Mouse (Mus musculus) cerebellum, adult 9-11 months (tissue): ENCODE data around the gene Jup.
"Not testable (repeated sequence)": the region's sequence is repeated elsewhere in the genome, so short reads cannot be mapped to it uniquely, and the experiment has no call there.

Experiments
- DNase-seq: peaks from one replicate; pipeline ENCODE4 v3.0.0; 2022

Jup gene

DNA sequence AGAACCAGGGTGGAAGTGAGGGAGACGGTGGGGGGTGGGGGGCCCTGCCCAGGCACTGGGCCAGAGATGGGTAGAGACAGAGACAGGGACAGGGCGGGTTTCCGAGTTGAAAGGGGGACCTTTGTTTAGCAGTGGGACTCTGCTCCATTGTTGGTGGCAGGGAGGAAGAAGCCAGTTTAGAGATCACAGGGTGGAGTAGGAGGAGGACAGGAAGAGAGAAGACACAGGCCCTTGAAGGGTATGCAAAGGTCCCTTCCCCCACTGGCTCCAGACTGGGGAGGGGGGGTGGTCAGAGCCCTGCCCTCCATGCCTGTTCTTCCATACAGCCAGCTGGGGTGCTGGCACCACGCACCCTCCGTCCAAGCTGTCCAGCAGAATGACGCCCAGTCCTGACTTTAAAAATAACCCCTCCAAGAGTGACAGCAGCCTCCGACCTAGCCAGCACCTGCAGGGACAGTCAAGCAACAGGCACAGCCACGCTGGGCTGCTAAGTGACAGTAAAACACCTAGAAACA is 7.6 kb downstream of the Jup start:
- DNase-seq = peak; percentile 94

DNA sequence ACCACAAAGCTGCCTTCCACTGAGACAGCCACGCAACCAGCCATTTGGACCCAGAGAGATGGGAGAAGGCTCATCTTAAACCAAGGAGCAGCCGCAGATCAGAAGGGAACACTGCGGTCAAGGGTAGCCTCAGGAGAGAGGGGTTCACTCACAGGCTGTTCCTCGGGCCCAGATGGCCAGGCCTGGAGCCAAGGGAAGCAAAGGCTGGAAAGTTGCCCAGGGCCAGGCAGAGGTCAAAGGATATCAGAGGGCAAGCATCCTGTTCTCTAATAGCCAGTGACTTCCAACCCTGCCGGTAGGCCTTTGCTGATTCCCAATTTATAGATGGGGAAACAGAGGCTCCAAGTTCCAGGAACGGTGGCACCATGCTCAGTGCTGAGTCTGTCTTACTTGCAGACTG is 9.0 kb downstream of the Jup start:
- DNase-seq = peak; percentile 75

- peak; percentile 45 for DNase-seq
Measured at GRCm38 (mm10) chr11:100387589-100388375, 9.8 kb downstream of the Jup start.

DNA sequence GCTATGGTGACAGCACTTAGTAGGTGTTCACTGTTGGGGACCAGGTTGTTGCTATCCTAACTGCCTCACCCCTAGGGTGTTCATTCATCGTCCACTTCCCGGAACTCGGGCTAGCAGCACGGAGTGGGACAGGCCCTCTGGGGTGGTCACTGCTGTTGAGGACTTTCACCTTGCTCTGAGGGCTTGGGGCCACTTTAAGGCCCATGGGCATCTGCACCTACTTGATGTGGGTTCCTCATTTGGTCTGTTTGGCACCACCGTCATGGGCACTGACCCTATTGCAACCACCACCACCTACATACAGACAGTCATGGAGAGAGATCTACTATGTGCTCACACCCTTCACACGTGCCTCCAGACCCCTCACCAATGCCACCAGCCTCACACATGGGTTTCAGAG is 10.5 kb downstream of the Jup start:
- peak; percentile 28 for DNase-seq

DNA sequence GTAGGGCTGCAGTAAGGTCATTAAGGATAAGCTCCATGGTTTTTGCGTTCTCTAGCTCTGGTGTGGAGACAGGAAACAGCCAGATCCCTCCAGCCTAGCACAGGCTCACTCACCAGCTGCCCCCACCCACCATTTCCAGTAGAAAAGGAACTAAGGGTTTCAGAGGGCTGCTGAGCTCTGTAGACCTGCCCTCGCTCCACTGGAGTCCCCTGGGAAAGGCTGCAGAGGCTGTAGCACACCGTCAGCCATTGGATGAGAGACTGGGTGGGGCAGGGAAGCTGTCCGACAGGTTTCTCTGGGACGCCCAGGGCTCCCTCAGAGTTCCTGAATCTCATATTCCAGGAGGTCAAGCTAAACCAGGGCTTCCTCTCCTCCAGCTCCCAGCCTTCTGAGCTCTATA is 11.0 kb downstream of the Jup start:
- DNase-seq = no peak

DNA sequence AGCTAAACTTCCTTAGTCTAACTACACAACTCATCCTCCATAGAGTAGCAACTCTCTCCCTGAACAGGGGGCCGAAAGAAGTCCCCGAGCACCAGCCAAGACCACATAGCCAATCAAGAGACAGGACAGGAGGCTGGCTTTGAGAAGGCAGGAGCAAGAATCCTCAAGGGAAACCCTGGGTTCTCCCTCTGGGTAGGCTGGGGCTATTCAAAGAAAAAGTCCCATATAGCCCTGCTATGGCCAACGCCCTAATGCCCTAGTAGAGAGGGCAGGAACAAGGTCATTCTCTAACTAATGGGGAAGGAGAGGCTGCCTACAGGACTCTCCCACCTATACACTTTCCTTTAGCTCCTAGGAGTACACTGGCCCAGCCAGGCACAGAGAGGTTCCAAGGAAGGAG is 12.5 kb downstream of the Jup start:
- DNase-seq = no peak

DNA sequence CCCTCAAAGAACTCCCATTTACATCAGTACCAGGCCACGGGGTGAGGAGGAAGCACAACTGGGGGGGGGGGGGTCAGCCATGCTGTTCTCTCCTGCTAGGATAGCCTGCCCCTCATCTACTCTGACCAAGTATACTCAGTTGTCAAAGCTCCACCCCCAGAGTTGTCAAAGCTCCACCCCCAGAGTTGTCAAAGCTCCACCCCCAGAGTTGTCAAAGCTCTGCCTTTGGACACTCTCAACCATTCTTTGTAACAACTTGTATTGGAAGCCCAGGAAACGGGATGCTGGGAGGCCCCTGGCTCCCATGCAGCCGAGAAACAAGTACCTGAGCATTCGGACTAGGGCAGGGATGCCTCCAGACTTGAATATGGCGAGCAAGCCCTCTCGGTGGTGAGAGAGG is 14.9 kb downstream of the Jup start:
- no peak for DNase-seq

DNA sequence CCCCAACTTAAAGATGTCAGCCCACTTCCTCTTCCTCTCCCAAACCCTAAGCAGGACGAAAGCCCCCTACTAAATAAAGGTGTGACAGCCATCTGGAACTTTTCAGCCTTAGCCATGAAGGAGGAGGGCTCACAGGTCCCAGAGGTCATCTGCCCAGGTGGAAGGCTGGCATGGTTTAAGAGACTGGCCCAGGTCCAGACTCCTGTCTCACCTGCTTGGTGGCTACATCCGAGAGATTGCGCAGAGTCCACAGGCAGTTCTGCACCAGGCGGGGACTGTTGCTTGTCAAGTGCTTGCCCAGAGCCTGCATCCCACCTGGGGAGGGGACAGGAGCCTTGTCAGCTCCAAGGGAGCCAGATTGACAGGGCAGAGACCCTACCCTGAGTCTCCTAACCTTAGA is 18.3 kb downstream of the Jup start:
- no peak for DNase-seq

DNA sequence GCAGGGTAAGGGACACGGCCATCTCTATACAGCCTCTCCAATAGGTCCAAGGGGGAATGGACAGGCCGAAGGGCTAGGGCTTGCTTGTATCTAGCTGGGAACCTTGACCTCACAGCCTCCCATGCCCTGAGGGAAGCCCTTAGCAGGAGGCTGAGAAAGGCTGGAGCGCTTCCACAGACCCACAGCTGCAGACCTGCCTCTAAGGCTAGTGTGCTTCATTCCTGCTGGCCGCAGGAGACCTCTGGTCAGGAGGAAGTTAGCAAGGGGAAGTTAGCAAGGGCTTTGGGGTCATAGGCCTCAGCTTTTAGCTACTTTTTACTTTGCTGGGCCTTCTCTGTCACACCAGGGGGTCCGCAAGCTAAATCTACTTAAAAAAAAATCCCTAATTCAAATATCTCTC is 19.1 kb downstream of the Jup start:
- DNase-seq = no peak

- DNase-seq = no peak
Measured at GRCm38 (mm10) chr11:100377989-100378388, 19.6 kb downstream of the Jup start.

DNA sequence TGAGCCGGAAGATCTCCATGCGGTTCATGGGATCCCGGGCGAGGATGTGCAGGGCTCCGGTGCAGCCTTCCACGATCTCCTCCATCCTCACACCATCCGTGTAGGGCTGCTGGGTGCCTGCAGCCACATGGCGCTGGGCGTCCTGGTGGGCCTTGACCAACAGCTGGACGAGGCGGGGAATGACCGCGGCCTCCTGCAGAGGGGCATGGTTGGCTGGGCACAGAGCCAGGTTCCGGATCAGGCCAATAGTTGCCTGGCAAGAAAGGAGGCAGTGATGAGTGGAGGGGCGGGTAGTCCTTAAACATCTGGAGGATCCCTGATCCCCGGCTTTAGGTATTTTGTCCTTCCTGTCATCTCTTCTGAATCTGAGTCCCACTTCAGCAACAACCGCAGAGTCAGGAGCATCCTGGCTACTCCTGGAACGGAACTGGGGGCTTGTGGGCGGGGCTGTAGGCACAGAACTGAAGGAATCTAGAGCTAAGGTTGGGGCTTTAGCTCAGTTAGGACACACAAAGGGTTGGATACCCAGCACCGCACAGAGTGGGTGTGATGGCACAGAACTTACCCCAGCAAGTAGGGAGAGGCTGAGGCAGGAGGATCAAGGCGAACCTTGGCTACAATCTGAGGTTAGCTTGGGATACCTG is 20.7 kb downstream of the Jup start:
- DNase-seq = no peak

DNA sequence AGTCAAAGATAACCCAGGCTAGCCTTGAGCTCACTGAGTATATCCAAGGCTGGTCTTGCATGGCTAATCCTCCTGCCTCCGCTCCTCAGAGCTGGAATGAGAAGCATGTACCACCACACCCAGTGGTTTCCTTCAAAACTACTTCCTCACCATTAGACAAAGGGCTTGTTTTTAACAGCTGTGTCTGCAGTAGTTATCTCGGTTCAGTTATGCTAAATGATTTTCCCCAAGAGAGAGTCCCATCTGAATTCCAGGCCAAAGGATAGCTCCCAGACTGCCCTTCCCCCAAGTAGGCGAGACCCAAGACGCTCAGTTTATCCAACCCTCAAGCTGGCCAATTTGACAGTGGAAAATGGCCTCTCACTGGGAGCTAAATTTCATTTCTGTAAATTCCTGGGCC is 21.6 kb downstream of the Jup start:
- no peak for DNase-seq

- no peak for DNase-seq
Measured at GRCm38 (mm10) chr11:100375127-100375526, 22.4 kb downstream of the Jup start.

DNA sequence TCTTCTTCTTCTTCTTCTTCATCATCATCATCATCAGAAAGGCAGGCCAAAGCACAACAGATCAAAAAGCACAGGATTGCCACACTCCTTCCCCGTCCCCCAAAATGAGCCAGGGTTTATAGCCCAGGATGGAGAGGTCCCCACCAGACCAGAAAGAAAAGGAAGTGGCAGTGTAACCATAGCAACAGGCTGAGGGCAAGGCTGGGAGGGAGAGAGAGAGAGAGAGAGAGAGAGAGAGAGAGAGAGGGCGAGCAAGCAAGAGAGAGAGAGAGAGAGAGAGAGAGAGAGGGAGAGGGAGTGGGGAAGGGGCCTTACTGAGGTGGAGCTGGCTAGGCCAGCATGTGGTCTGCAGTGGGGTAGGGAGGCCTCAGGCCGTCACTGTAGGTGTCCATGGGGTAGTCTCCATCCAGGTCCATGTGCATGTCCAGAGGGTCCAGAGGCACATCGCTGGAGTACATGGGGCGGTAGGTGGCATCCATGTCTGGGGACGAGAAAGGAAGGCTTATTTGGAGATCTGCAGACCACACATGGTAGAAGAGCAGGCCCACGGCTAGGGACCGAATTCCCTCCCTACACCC is 25.5 kb downstream of the Jup start:
- DNase-seq = no peak

GRCm38 (mm10) chr11:100369822-100370221 is 27.7 kb downstream of the Jup start:
- peak; percentile 73 for DNase-seq

DNA sequence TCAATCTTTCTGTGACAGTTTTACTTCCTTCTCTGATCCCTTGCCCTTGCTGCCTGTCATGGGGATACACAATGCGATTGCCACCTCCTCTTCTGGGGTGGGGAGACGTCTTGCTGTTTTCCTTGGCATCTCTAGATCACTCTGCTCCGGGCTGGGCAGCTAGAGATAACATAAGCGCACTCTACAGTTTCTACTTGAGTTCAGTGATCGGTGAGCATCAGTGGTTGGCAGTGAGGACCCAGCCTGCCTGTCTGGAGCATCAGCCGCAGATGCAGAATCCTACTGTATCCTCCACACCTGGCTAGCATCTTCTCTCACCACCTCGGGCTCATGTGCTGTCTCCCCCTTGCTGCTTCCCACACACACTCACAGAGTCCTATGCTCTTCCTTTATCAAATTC is 28.4 kb downstream of the Jup start:
- no peak for DNase-seq

DNA sequence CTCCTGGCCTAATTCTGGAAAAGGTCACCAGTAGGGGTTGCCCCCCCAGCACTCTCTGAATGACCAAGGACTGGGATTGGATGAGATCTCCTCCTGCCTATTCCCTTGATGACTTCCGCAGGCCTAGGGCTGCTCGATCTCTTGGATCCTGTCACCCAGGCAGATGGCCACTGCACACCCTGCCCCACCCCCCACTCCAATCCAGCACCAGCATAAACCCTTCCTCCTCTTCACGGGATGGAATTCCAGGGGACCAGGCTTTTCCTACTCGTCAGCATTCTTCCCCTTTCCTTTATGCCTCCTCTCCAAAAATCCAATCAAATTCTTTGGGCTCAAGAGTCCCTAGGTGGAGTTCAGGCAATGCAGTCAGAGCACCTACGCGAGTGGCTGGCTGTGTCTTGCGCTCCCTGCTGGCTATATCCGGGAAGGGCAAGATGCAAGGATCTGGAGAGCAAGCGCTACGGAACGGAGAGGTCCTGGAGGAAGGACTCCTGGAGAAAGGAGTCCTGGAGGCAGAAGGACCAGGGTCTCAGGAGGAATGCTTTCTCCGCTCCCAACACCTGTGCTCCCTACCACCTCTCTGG is 34.5 kb downstream of the Jup start:
- peak; percentile 84 for DNase-seq

DNA sequence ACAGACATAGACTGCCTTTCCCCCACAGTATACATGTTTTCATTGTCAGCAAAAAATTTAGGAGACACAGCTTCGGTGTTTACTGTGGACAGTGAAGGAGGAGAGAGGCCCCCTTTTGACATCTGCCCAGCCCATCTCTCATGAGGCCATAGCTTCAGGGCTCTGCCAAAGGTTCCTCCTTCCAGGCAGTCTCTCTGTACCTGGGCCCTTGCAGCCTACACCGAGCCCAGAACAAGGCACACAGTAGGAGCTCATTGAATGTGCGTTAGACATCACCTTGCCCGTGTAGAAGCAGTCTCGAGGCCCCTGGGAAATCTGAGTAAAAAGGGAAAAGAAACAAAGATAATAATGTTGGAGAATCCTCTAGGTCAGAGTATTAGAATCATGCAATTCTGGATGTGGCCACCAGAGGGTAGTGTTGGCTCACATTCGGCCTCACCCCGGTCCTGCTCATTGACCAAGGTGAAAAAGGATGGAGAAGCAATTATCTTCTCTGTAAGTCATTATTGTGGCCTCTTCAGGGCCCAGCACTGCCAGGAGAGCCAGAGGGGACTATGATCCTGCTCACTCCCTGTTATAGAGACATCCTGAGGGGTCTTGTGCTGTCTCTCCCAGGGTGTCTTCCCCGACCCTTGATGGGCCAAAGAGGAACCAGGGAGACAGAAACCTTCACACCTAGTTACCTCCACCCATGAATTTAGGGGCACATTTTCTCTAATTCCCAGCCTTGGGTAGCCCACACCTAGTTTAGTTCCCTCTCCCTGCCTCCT is 35.2 kb downstream of the Jup start:
- peak; percentile 81 for DNase-seq

DNA sequence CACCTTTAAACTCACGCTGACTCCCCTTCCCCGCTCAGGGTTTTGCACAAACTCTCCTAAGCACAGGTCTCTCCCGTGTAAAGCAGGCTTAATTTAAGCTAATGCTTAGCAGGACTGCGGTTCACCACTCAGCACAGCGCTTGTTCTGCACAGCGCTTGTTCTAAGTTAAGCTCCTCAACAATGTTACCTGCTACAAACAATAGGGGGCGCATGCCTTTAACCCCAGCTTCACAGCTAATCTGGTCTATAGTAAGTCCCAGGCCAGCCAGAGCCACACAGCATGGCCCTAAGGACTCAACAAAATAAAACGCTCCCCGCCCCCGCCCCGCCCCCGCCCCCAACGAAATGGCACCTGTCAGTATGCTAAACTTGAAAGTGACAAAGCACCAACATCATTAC is 36.5 kb downstream of the Jup start:
- not testable (repeated sequence) for DNase-seq

GRCm38 (mm10) chr11:100360175-100360574 is 37.4 kb downstream of the Jup start:
- no peak for DNase-seq

GRCm38 (mm10) chr11:100357408-100357807 is 40.2 kb downstream of the Jup start:
- DNase-seq = peak; percentile 39

GRCm38 (mm10) chr11:100356819-100357211 is 40.7 kb downstream of the Jup start:
- peak; percentile 20 for DNase-seq
